Mouse (Mus musculus) thymus, adult 18-20 months (tissue): ENCODE data around the gene Gm49405.

Source experiments
- DNase-seq, 2 experiments: peaks; one replicate each; pipeline ENCODE4 v3.0.0; 2022; ENCODE audit warnings: mixed read lengths in 2 of 2

Gene Gm49405

GRCm38 (mm10) chr19:3988066-3988465, 12.4 kb upstream of the Gm49405 start:
- DNase-seq = no peak

- DNase-seq = no peak
Measured at GRCm38 (mm10) chr19:3988750-3989149, 11.7 kb upstream of the Gm49405 start.

DNA sequence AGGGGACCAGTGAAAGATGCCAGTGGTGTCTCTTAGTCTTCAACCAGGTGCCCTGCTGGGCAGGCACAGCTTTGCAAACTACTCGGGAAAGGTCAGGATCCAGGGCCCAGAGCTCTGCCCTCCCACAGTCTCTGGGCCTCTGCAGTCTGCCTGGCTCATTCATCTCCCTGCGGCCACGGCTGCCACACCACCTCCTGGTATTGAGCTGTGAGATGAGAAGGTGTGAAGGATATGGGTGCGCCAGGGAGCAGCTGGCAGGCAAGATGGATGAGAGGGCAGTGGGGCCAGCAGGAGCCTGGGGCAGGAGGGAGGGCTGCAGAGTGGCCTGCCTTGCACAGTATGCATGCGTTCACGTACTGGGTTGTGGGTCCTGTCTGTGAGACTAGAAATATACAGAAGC, 9.6 kb upstream of the Gm49405 start:
- DNase-seq = no peak

GRCm38 (mm10) chr19:3991562-3991961, 8.9 kb upstream of the Gm49405 start:
- no peak for DNase-seq

GRCm38 (mm10) chr19:3991966-3992365, 8.5 kb upstream of the Gm49405 start:
- DNase-seq = no peak

DNA sequence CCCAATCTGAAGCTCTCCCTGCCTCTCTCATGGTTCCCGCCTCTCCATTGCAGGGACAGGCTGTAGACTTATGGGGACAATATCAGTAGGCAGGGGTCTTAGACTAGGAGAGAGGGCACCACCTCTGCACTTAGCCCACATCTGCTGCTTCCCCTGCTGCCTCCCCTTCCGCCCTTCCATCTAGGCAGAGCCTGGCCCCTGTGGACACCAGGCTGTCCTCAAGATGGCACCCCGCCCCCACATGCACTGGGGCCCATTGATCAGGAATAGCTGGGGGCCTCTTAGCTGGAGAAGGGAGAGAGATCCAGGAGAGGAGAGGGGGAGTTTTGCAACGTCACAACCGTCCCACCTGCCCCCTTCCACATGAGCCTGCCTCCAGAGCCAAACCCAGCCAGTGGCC, 8.0 kb upstream of the Gm49405 start, which contains the start of gene Tbx10:
Gene Tbx10, plus strand, starts transcription at position 337 of the 400 bp plus-strand sequence.
- DNase-seq = no peak

GRCm38 (mm10) chr19:3994932-3995331, 5.5 kb upstream of the Gm49405 start:
- no peak for DNase-seq

DNA sequence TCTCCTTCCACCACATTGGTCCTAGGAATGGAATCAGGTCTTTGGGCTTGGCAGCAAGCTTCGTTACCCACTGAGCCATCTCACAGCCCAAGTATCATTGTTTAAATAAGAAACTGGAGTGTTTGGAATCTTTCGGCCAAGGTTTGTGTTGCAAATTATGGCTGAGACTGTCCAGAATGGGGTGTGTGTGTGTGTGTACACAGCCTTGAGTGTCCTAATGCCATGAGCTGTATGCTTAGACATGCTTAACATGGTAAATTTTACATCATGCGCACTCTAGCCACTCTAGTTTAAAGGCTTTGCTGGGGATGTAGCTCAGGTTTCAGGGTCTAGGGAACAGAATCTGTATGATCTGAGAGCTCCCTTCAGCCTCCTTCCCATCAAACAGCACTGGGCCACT, 4.9 kb upstream of the Gm49405 start:
- DNase-seq = no peak

DNA sequence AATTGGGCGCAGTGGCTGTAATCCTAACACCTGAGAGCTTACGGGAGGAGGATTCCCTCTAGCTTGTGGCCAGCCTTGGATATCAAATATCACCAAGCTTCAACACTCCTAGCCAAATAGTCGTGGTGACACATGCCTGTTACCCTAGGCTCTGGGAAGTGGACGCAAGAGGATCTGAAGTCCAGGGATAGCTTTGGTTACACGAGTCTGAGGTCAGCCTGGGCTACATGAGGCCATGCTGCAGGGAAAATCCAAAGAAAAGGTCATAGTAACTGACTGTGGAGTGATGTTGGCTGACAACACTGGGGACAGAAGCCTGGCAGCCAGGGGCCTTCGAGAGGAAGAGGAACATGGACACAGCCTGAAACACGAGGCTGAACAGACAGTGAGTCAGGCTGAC, 4.3 kb upstream of the Gm49405 start:
- no peak for DNase-seq

DNA sequence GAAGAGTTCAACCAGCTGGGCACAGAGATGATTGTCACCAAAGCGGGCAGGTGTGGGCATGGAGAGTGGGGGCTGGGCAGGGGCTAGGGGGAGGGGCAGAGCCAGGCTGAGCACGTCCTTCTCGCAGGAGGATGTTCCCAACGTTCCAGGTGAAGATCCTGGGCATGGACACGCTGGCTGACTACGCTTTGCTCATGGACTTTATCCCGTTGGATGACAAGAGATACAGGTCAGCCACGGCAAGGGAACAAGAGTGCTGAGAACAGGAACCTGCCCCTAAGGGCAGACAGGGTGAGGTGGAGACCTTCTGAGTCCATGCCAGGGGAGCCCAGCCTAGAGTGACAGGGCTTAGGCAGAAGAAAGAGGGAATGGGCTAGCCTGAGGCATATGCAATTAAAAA, 3.7 kb upstream of the Gm49405 start:
- DNase-seq = no peak

- DNase-seq = no peak
Measured at GRCm38 (mm10) chr19:3997231-3997630, 3.2 kb upstream of the Gm49405 start.

GRCm38 (mm10) chr19:3998335-3998734, 2.1 kb upstream of the Gm49405 start:
- no peak for DNase-seq

GRCm38 (mm10) chr19:3999121-3999730, 1.2 kb upstream of the Gm49405 start:
- no peak for DNase-seq

GRCm38 (mm10) chr19:4000949-4001525, 611 bp downstream of the Gm49405 start:
- DNase-seq = no peak

DNA sequence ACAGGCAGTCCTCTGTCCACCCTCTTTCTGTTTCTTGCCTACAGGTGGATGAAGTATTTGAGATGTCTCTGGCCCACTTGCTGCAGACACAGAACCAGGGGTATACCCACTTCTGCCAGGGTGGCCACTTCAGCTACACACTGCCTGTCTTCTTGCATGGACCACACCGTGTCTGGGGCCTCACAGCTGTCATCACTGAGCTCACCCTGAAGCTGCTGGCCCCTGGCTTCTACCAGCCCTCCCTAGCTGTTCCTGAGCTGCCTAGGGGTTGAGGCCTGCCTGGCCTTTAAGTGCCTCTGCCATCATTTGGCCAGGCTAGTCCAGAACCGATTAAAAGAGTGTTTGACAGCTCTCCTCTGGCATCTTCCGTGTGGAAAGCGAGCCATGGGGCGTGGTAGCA, 1.3 kb downstream of the Gm49405 start:
- no peak for DNase-seq

DNA sequence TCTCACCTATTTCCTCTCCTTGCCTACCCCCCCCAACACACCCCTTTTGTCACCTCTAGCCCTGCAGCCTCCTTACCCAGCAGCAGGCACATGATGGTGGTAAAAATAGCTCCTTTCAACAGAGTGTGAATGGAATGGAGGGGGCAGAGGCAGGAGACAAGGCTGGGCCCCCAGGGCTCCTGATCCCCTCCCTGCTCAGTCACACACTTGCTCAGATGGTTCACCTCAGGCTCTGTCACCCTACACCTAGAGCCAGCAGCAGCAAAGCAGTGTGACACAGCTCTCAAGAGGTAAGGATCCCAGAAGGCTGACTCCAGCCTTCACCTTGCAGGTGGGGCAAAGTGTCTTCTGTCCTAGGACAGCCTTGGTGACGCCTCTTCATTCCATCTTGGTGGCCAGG, 2.7 kb downstream of the Gm49405 start, which contains the start of gene Doc2g:
Gene Doc2g, plus strand, starts transcription at position 202 of the 400 bp plus-strand sequence.
- no peak for DNase-seq

- no peak for DNase-seq
Measured at GRCm38 (mm10) chr19:4003641-4004040, 3.2 kb downstream of the Gm49405 start.

- no peak for DNase-seq
Measured at GRCm38 (mm10) chr19:4004331-4004730, 3.9 kb downstream of the Gm49405 start.

GRCm38 (mm10) chr19:4005091-4005490, 4.7 kb downstream of the Gm49405 start:
- no peak for DNase-seq

GRCm38 (mm10) chr19:4005971-4006370, 5.5 kb downstream of the Gm49405 start:
- no peak for DNase-seq

DNA sequence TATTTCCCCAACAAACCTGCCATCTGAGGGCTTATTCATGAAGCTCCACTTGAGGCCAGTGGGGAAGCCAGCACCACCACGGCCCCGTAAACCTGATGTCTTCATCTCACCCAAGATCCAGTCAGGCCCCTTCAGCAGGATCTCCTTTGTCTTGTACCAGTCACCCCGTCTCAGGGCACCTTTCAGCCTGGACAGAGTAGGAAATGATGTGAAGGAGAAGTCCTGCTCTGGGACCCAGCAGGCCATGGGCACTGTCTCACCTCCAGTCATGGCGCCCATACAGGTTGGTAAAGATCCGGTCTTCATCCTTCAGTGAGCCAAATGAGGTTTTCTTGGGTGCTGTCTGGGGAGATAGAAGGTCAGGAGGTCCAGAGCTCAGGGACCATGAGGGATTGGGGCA, 10.7 kb downstream of the Gm49405 start:
- DNase-seq = no peak

DNA sequence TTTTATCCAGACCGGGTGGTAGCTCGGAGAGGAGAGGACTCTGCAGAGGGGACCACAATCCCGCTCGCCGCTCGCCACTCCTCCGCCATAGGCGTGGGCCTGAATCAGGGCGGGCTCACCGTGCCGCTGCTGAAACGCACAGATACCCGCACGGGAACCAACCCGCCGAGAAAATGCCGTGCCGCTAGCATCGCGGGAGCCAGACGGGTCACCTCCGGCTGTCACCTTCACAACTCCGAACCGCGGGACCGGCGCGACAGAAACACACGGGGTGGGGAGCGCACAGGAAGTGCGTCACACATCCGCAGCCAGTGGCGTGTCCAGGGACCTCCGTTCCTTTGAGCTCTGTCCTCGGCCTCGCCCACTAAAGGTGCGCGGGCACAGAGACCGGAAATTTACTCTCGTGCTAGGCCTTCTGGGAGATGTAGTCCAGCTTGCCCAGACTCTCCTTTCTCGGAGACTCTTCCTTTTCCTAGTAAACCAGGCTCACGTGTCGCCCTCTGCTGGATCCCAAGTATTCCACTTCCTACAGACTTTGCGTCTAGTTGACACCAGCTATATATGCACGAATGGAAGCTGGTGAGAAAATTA, 12.1 kb downstream of the Gm49405 start, which contains the start of gene Ndufv1:
Gene Ndufv1, minus strand, starts transcription at position 375 of the 591 bp plus-strand sequence.
- DNase-seq = peak; percentile 96 to 98

- DNase-seq = no peak
Measured at GRCm38 (mm10) chr19:4013066-4013465, 12.6 kb downstream of the Gm49405 start.

- DNase-seq = no peak
Measured at GRCm38 (mm10) chr19:4014802-4015201, 14.4 kb downstream of the Gm49405 start.
